Mouse (Mus musculus): ENCODE results near the gene Sdsl.
"Not testable (repeated sequence)": the region's sequence is repeated elsewhere in the genome, so short reads cannot be mapped to it uniquely, and the experiment has no call there.

Sdsl gene

GRCm38 (mm10) chr5:120472770-120473169 lies at the start of gene Sdsl:
Sdsl (minus strand) TSS chr5:120472810.
- DNase-seq (ENCODE audit: low read depth, low spot score), result no peak

GRCm38 (mm10) chr5:120517552-120517951 lies 44.9 kb upstream of the Sdsl start:
- DNase-seq (ENCODE audit: low read depth, low spot score), result peak; percentile 70

GRCm38 (mm10) chr5:120516221-120516984 lies 43.8 kb upstream of the Sdsl start:
- DNase-seq (ENCODE audit: low read depth, low spot score), result no peak

- DNase-seq (ENCODE audit: low read depth, low spot score), result no peak
Observed at GRCm38 (mm10) chr5:120515451-120515850, 42.8 kb upstream of the Sdsl start.

GRCm38 (mm10) chr5:120514754-120515153 lies 42.1 kb upstream of the Sdsl start:
- no peak for DNase-seq (ENCODE audit: low read depth, low spot score)

- DNase-seq (ENCODE audit: low read depth, low spot score), result no peak
Observed at GRCm38 (mm10) chr5:120514031-120514677, 41.5 kb upstream of the Sdsl start.

GRCm38 (mm10) chr5:120512911-120513555 lies 40.4 kb upstream of the Sdsl start:
- peak; percentile 97 for DNase-seq (ENCODE audit: low read depth, low spot score)

- DNase-seq (ENCODE audit: low read depth, low spot score), result no peak
Observed at GRCm38 (mm10) chr5:120511643-120512220, 39.1 kb upstream of the Sdsl start.

- peak; percentile 93 for DNase-seq (ENCODE audit: low read depth, low spot score)
Observed at GRCm38 (mm10) chr5:120510982-120511642, 38.5 kb upstream of the Sdsl start, which contains the start of gene Slc8b1. Slc8b1 (plus strand) TSS chr5:120511168.

- DNase-seq (ENCODE audit: low read depth, low spot score), result no peak
Observed at GRCm38 (mm10) chr5:120507311-120507710, 34.7 kb upstream of the Sdsl start.

GRCm38 (mm10) chr5:120506490-120506889 lies 33.9 kb upstream of the Sdsl start:
- no peak for DNase-seq (ENCODE audit: low read depth, low spot score)

GRCm38 (mm10) chr5:120505781-120506180 lies 33.2 kb upstream of the Sdsl start:
- DNase-seq (ENCODE audit: low read depth, low spot score), result no peak

GRCm38 (mm10) chr5:120505368-120505767 lies 32.8 kb upstream of the Sdsl start:
- peak; percentile 94 for DNase-seq (ENCODE audit: low read depth, low spot score)

- peak; percentile 83 for DNase-seq (ENCODE audit: low read depth, low spot score)
Observed at GRCm38 (mm10) chr5:120503144-120503795, 30.7 kb upstream of the Sdsl start, which contains the start of gene Plbd2. Plbd2 (minus strand) TSS chr5:120503625.

- no peak for DNase-seq (ENCODE audit: low read depth, low spot score)
Observed at GRCm38 (mm10) chr5:120502675-120503143, 30.1 kb upstream of the Sdsl start.

GRCm38 (mm10) chr5:120502147-120502621 lies 29.6 kb upstream of the Sdsl start:
- no peak for DNase-seq (ENCODE audit: low read depth, low spot score)

- DNase-seq (ENCODE audit: low read depth, low spot score), result not testable (repeated sequence)
Observed at GRCm38 (mm10) chr5:120500609-120501008, 28.0 kb upstream of the Sdsl start.

- no peak for DNase-seq (ENCODE audit: low read depth, low spot score)
Observed at GRCm38 (mm10) chr5:120499202-120499601, 26.6 kb upstream of the Sdsl start.

- DNase-seq (ENCODE audit: low read depth, low spot score), result peak; percentile 71
Observed at GRCm38 (mm10) chr5:120497071-120497470, 24.5 kb upstream of the Sdsl start.

- DNase-seq (ENCODE audit: low read depth, low spot score), result no peak
Observed at GRCm38 (mm10) chr5:120495703-120496226, 23.2 kb upstream of the Sdsl start.
